Mouse (Mus musculus) heart, postnatal 4 days (tissue): Measurements from ENCODE around the gene Prkce. TPM values are rescaled to one million over a fixed set of nuclear protein-coding genes. Genes with fewer than 3 reads are reported as not detected.

ENCODE experiments used
- DNase-seq: peaks from one replicate; pipeline ENCODE4 v3.0.0; 2021
- total RNA-seq, 2 experiments: library from RNA; stranded (reverse); gene quantifications; 2 replicates each; pipeline ENCODE4 v1.2.3; 2021

Gene Prkce
- total RNA-seq, 2 experiments from 2014 or later: 33.8 to 35.5 TPM

- no peak for DNase-seq
Measured at GRCm38 (mm10) chr17:86225488-86226186, 58.1 kb downstream of the Prkce start.

- no peak for DNase-seq
Measured at GRCm38 (mm10) chr17:86226198-86226597, 58.6 kb downstream of the Prkce start.

GRCm38 (mm10) chr17:86226635-86227034 is 59.0 kb downstream of the Prkce start:
- DNase-seq: no peak

GRCm38 (mm10) chr17:86227389-86227788 is 59.8 kb downstream of the Prkce start:
- no peak for DNase-seq

GRCm38 (mm10) chr17:86228850-86229249 is 61.3 kb downstream of the Prkce start:
- no peak for DNase-seq

- no peak for DNase-seq
Measured at GRCm38 (mm10) chr17:86230141-86230633, 62.6 kb downstream of the Prkce start.

GRCm38 (mm10) chr17:86231741-86232179 is 64.2 kb downstream of the Prkce start:
- peak; percentile 45 for DNase-seq

GRCm38 (mm10) chr17:86232248-86232647 is 64.7 kb downstream of the Prkce start:
- DNase-seq: no peak

GRCm38 (mm10) chr17:86234587-86235150 is 67.1 kb downstream of the Prkce start:
- no peak for DNase-seq

- no peak for DNase-seq
Measured at GRCm38 (mm10) chr17:86236026-86236712, 68.6 kb downstream of the Prkce start.

GRCm38 (mm10) chr17:86236861-86237763 is 69.5 kb downstream of the Prkce start:
- DNase-seq: peak; percentile 81

- DNase-seq: no peak
Measured at GRCm38 (mm10) chr17:86242291-86242690, 74.7 kb downstream of the Prkce start.

- DNase-seq: no peak
Measured at GRCm38 (mm10) chr17:86243109-86243527, 75.5 kb downstream of the Prkce start.

GRCm38 (mm10) chr17:86244397-86244796 is 76.8 kb downstream of the Prkce start:
- no peak for DNase-seq

GRCm38 (mm10) chr17:86248832-86249231 is 81.2 kb downstream of the Prkce start:
- no peak for DNase-seq

- no peak for DNase-seq
Measured at GRCm38 (mm10) chr17:86249499-86250405, 82.2 kb downstream of the Prkce start.

GRCm38 (mm10) chr17:86250406-86250905 is 82.9 kb downstream of the Prkce start:
- no peak for DNase-seq

GRCm38 (mm10) chr17:86253884-86254283 is 86.3 kb downstream of the Prkce start:
- no peak for DNase-seq

GRCm38 (mm10) chr17:86254285-86254684 is 86.7 kb downstream of the Prkce start:
- DNase-seq: peak; percentile 88

- DNase-seq: no peak
Measured at GRCm38 (mm10) chr17:86254978-86255377, 87.4 kb downstream of the Prkce start.

- DNase-seq: peak; percentile 60
Measured at GRCm38 (mm10) chr17:86256730-86257131, 89.1 kb downstream of the Prkce start.
